Mouse (Mus musculus) thymus, postnatal 14 days (tissue): ENCODE measurements around the gene AI837181.

Source experiments
- DNase-seq: peaks from one replicate; pipeline ENCODE4 v3.0.0; 2021

AI837181 gene

GRCm38 (mm10) chr19:5474281-5475068, 49.5 kb downstream of the AI837181 start:
- no peak for DNase-seq

GRCm38 (mm10) chr19:5475069-5475714, 50.2 kb downstream of the AI837181 start:
- no peak for DNase-seq
